Mouse (Mus musculus): ENCODE data around the gene Arid3c. TPM values are rescaled to one million over a fixed set of nuclear protein-coding genes. Genes with fewer than 3 reads are reported as not detected.
A peak's percentile ranks its signal among the peaks of the same experiment; 100 is the strongest.

Gene Arid3c
- polyA plus RNA-seq, 2 experiments = 0.09 TPM; not detected in 1

DNA sequence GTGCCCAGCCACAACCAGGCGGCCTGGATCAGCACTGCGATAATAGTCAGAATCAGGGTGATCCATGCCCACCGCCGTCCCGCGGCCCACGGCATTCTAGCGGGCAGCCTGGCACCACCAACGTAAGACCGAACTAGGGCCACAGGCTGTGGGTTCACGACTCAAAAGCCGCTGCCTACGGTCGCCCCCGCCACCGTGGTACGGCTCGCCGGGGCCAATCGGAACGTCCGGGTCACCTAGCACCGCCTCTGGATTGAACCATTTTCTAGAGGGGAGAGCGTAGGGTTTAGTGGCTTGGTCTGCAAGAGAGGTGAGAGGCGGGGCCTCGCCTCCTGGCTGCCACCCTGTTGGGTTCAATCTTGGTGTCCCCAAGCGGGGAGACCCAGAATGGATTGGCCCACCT, 10.2 kb upstream of the Arid3c start:
- H3K4me3 ChIP-seq (replicated peaks; ENCODE audit: low read length) = peak overlapping the region; percentile 53
- peak; percentile 97 for DNase-seq (ENCODE audit: low spot score)
- peak; percentile 96 for ATAC-seq (ENCODE audit: low FRiP score, low read depth)
- peak overlapping the region; percentile 58 for H3K4me2 ChIP-seq (replicated peaks; ENCODE audit: low read depth, low read length, severe bottlenecking)
- WGBS = 1% methylated on average over 27 of the region's 27 CpGs
- peaks cover 11% of the 10 kb centered on the region for H3K4me1 ChIP-seq (ENCODE audit: control insufficient read depth, insufficient read depth, low read length)
- peak overlapping the region; percentile 63 for H3K9ac ChIP-seq (ENCODE audit: low read depth, low read length, severe bottlenecking)
- H3K27ac ChIP-seq (replicated peaks; ENCODE audit: low read depth, low read length) = peak overlapping the region; percentile 76
- H3K9me3 ChIP-seq (ENCODE audit: control insufficient read depth, low read length) = peaks cover 3% of the 10 kb centered on the region; the same call in 1 of the 2 replicates
- no peak for TF ChIP-seq POLR2A (IDR thresholded peaks at IDR 0.05; ENCODE audit: borderline replicate concordance, extremely low read depth, insufficient read depth, insufficient read length)
- H3K27me3 ChIP-seq (ENCODE audit: control insufficient read depth, insufficient read depth, low read length) = no peaks in the 10 kb centered on the region
- peaks cover 8% of the 10 kb centered on the region for H3K36me3 ChIP-seq (ENCODE audit: control insufficient read depth, insufficient read depth, low read length)

DNA sequence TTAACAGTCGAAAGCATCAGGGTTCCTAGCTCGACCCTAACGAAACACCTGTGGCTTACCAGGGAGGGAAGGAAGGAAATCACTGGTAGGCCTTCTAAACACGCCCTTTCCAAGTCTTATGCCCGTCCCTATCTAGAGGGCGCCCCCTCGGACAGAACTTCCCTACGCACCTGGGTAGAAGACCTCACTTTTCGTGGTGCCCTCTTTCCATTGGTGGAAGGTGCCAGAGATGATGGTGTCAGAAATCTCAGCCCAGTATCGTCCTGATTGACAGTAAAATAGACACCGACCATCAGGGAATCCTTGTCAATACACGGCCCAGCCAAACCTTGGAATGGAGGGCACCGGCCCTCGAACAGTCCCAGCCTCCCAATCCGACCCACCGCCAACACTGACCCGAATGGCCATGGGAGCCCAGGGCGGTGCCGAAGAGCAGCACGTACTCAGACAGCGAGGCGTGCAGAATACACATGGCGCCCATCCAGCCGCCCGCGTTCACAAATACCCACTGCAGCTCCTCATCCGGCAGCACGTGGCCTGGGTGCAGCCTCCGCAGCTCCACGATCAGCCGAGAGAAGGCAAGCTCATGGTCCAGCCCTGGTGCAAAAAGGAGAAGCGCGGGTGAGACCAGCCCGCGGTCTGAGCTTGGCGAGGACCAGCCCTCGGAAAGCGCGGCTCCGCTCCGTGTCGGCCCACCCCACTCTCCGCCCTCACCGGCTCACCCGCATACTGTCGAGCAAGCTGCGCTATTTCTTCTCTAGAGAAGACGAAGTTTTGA, 9.6 kb upstream of the Arid3c start:
- ATAC-seq (ENCODE audit: low FRiP score, low read depth) (peak; percentile 84), DNase-seq (ENCODE audit: low spot score) (peak; percentile 23)
- no peaks in the 10 kb centered on the region for H3K9me3 ChIP-seq (ENCODE audit: control insufficient read depth, low read length)
- no peaks in the 10 kb centered on the region for H3K27me3 ChIP-seq (ENCODE audit: control insufficient read depth, insufficient read depth, low read length)
- H3K9ac ChIP-seq (ENCODE audit: low read depth, low read length, severe bottlenecking) = peak overlapping the region; percentile 63
- H3K27ac ChIP-seq (replicated peaks; ENCODE audit: low read depth, low read length) = peak overlapping the region; percentile 76
- peak overlapping the region; percentile 58 for H3K4me2 ChIP-seq (replicated peaks; ENCODE audit: low read depth, low read length, severe bottlenecking)
- WGBS = 2% methylated on average over 46 of the region's 48 CpGs
- H3K4me3 ChIP-seq (replicated peaks; ENCODE audit: low read length) = peak overlapping the region; percentile 53
- no peak for TF ChIP-seq POLR2A (IDR thresholded peaks at IDR 0.05; ENCODE audit: borderline replicate concordance, extremely low read depth, insufficient read depth, insufficient read length)
- H3K4me1 ChIP-seq (ENCODE audit: control insufficient read depth, insufficient read depth, low read length) = peaks cover 11% of the 10 kb centered on the region
- H3K36me3 ChIP-seq (ENCODE audit: control insufficient read depth, insufficient read depth, low read length) = peaks cover 8% of the 10 kb centered on the region

- Histone ChIP-seq H3K27ac (replicated peaks; ENCODE audit: low read depth, low read length) (no peak overlapping the region), H3K36me3 (ENCODE audit: control insufficient read depth, insufficient read depth, low read length) (peaks cover 8% of the 10 kb centered on the region), H3K4me2 (replicated peaks; ENCODE audit: low read depth, low read length, severe bottlenecking) (no peak overlapping the region), H3K27me3 (ENCODE audit: control insufficient read depth, insufficient read depth, low read length) (no peaks in the 10 kb centered on the region), H3K9me3 (ENCODE audit: control insufficient read depth, low read length) (no peaks in the 10 kb centered on the region), H3K9ac (ENCODE audit: low read depth, low read length, severe bottlenecking) (no peak overlapping the region), H3K4me3 (replicated peaks; ENCODE audit: low read length) (no peak overlapping the region), H3K4me1 (ENCODE audit: control insufficient read depth, insufficient read depth, low read length) (peaks cover 11% of the 10 kb centered on the region)
- no peak for ATAC-seq (ENCODE audit: low FRiP score, low read depth)
- TF ChIP-seq POLR2A (IDR thresholded peaks at IDR 0.05; ENCODE audit: borderline replicate concordance, extremely low read depth, insufficient read depth, insufficient read length) = no peak
- no peak for DNase-seq (ENCODE audit: low spot score)
- 95% methylated on average over 13 of the region's 13 CpGs for WGBS
These were observed 8.3 kb upstream of the Arid3c start for GRCm38 (mm10) chr4:41739260-41739659.

DNA sequence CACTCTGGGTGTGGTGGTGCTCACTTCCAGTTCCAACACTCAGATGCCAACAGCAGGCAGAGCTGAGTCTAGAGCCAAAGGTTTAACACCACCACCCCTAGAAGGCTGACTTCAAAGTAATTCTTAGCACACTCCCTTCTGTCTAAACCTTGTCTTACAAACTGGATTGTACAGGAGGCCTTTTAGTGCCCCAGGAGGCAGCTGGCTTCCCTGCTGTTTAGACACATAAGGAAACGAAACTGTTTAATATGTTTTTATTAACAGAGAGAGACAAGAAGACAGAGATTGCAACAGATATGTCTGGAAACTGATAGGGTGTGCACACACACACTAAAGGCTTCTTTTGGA, 7.3 kb upstream of the Arid3c start:
- ATAC-seq (ENCODE audit: low FRiP score, low read depth) = no peak
- no peak overlapping the region for H3K4me2 ChIP-seq (replicated peaks; ENCODE audit: low read depth, low read length, severe bottlenecking)
- peaks cover 11% of the 10 kb centered on the region for H3K4me1 ChIP-seq (ENCODE audit: control insufficient read depth, insufficient read depth, low read length)
- TF ChIP-seq POLR2A (IDR thresholded peaks at IDR 0.05; ENCODE audit: borderline replicate concordance, extremely low read depth, insufficient read depth, insufficient read length) = no peak
- no peak overlapping the region for H3K9ac ChIP-seq (ENCODE audit: low read depth, low read length, severe bottlenecking)
- no peak for DNase-seq (ENCODE audit: low spot score)
- no peak overlapping the region for H3K4me3 ChIP-seq (replicated peaks; ENCODE audit: low read length)
- H3K36me3 ChIP-seq (ENCODE audit: control insufficient read depth, insufficient read depth, low read length) = peaks cover 8% of the 10 kb centered on the region
- 55% methylated on average over 1 of the region's 1 CpGs for WGBS
- no peak overlapping the region for H3K27ac ChIP-seq (replicated peaks; ENCODE audit: low read depth, low read length)
- H3K9me3 ChIP-seq (ENCODE audit: control insufficient read depth, low read length) = no peaks in the 10 kb centered on the region
- peaks cover under 1% of the 10 kb centered on the region; the same call in 1 of the 2 replicates for H3K27me3 ChIP-seq (ENCODE audit: control insufficient read depth, insufficient read depth, low read length)

GRCm38 (mm10) chr4:41737602-41738255, 6.8 kb upstream of the Arid3c start:
- Histone ChIP-seq H3K4me2 (replicated peaks; ENCODE audit: low read depth, low read length, severe bottlenecking) (no peak overlapping the region), H3K27ac (replicated peaks; ENCODE audit: low read depth, low read length) (no peak overlapping the region), H3K4me1 (ENCODE audit: control insufficient read depth, insufficient read depth, low read length) (peaks cover 11% of the 10 kb centered on the region), H3K9ac (ENCODE audit: low read depth, low read length, severe bottlenecking) (no peak overlapping the region), H3K4me3 (replicated peaks; ENCODE audit: low read length) (no peak overlapping the region), H3K9me3 (ENCODE audit: control insufficient read depth, low read length) (no peaks in the 10 kb centered on the region), H3K27me3 (ENCODE audit: control insufficient read depth, insufficient read depth, low read length) (peaks cover 6% of the 10 kb centered on the region; the same call in 1 of the 2 replicates), H3K36me3 (ENCODE audit: control insufficient read depth, insufficient read depth, low read length) (peaks cover 8% of the 10 kb centered on the region)
- ATAC-seq (ENCODE audit: low FRiP score, low read depth) (peak; percentile 31; the same call in 1 of the 2 replicates), DNase-seq (ENCODE audit: low spot score) (peak; percentile 75)
- 21% methylated on average over 8 of the region's 8 CpGs for WGBS
- no peak for TF ChIP-seq POLR2A (IDR thresholded peaks at IDR 0.05; ENCODE audit: borderline replicate concordance, extremely low read depth, insufficient read depth, insufficient read length)

Data from limb, embryonic 14.5 days (tissue).